Mouse (Mus musculus) MEL (cell line): ENCODE measurements around the gene Ddx19a. TPM values are rescaled to one million over a fixed set of nuclear protein-coding genes. Genes with fewer than 3 reads are reported as not detected.
"Not testable (repeated sequence)": the region's sequence is repeated elsewhere in the genome, so short reads cannot be mapped to it uniquely, and the experiment has no call there.

Experiments
- DNase-seq: peaks from one replicate; pipeline ENCODE4 v3.0.0; 2011; ENCODE audit warnings: low read depth, low spot score
- H3K27ac ChIP-seq: 2 replicates; pipeline ENCODE4 v1.5.1; 2012; ENCODE audit warnings: low read depth, mild to moderate bottlenecking, control low read depth, low read length, moderate library complexity; ENCODE audit not compliant: control insufficient read depth
- H3K27me3 ChIP-seq, 2 experiments: fragments of 150-350 bp in 1 of 2; sonication (generic) in 1 of 2; 2 replicates each; pipeline ENCODE4 v1.6.1; 2012; ENCODE audit warnings: low read length in 2 of 2, mild to moderate bottlenecking in 2 of 2, improper control_type of control experiment in 1 of 2, moderate library complexity in 1 of 2; ENCODE audit not compliant: insufficient read depth in 2 of 2, control insufficient read depth in 1 of 2
- H3K36me3 ChIP-seq, 2 experiments: 2 replicates each; pipeline ENCODE4 v1.6.1; 2012 to 2014; ENCODE audit warnings: low read length in 2 of 2, improper control_type of control experiment in 1 of 2, inconsistent platforms in 1 of 2, mild to moderate bottlenecking in 1 of 2; ENCODE audit not compliant: insufficient read depth in 2 of 2, control insufficient read depth in 1 of 2
- H3K4me1 ChIP-seq, 2 experiments: fragments of 150-350 bp in 1 of 2; sonication (generic) in 1 of 2; 2 replicates each; pipeline ENCODE4 v1.6.1; 2012; ENCODE audit warnings: low read length in 2 of 2, improper control_type of control experiment in 1 of 2, mild to moderate bottlenecking in 1 of 2; ENCODE audit not compliant: insufficient read depth in 2 of 2, control insufficient read depth in 1 of 2
- H3K4me3 ChIP-seq, 2 experiments: fragments of 150-350 bp in 1 of 2; sonication (generic) in 1 of 2; 2 replicates each; pipeline ENCODE4 v1.5.1; 2012; ENCODE audit warnings: low read depth in 2 of 2, low read length in 2 of 2, mild to moderate bottlenecking in 2 of 2, moderate library complexity in 2 of 2, control low read depth in 1 of 2, improper control_type of control experiment in 1 of 2; ENCODE audit not compliant: control insufficient read depth in 1 of 2, insufficient read depth in 1 of 2
- H3K79me2 ChIP-seq: 2 replicates; pipeline ENCODE4 v1.6.1; 2012; ENCODE audit warnings: mild to moderate bottlenecking, low read length, moderate library complexity; ENCODE audit not compliant: control insufficient read depth, poor library complexity, insufficient read depth
- H3K9ac ChIP-seq: 2 replicates; pipeline ENCODE4 v1.6.1; 2012; ENCODE audit warnings: low read depth, mild to moderate bottlenecking, control low read depth, low read length, moderate library complexity; ENCODE audit not compliant: control insufficient read depth, poor library complexity, severe bottlenecking
- H3K9me3 ChIP-seq: fragments of 150-350 bp; sonication (generic); replicated peaks from 2 replicates; pipeline ENCODE4 v1.6.1; 2012; ENCODE audit warnings: mild to moderate bottlenecking, low read length, improper control_type of control experiment, moderate library complexity; ENCODE audit not compliant: insufficient read depth
- BHLHE40 ChIP-seq: IDR thresholded peaks from 2 replicates; pipeline ENCODE4 v1.6.1; 2012; ENCODE audit warnings: low read depth, mild to moderate bottlenecking, inconsistent platforms, low read length, improper control_type of control experiment, borderline replicate concordance
- CHD1 ChIP-seq: IDR thresholded peaks from 2 replicates; pipeline ENCODE4 v1.6.1; 2012; ENCODE audit warnings: low read depth, mild to moderate bottlenecking, inconsistent platforms, low read length, improper control_type of control experiment
- CHD2 ChIP-seq: IDR thresholded peaks from 2 replicates; pipeline ENCODE4 v1.6.1; 2011; ENCODE audit warnings: low read length, improper control_type of control experiment
- CTCF ChIP-seq, 3 experiments: IDR thresholded peaks in 2 of 3; conservative IDR thresholded peaks in 1 of 3; 2 replicates each; pipeline ENCODE4 v1.5.1; 2011 to 2012; ENCODE audit warnings: low read length in 3 of 3, low read depth in 2 of 3, mild to moderate bottlenecking in 2 of 3, improper control_type of control experiment in 1 of 3, inconsistent platforms in 1 of 3, mixed read lengths in 1 of 3, moderate library complexity in 1 of 3; ENCODE audit not compliant: control insufficient read depth in 1 of 3, insufficient read depth in 1 of 3, poor library complexity in 1 of 3, severe bottlenecking in 1 of 3
- E2F4 ChIP-seq: IDR thresholded peaks from 2 replicates; pipeline ENCODE4 v1.6.1; 2011; ENCODE audit warnings: low read depth, low read length, improper control_type of control experiment, borderline replicate concordance
- ELF1 ChIP-seq: IDR thresholded peaks from 2 replicates; pipeline ENCODE4 v1.6.1; 2014; ENCODE audit warnings: low read depth, mild to moderate bottlenecking, inconsistent platforms, low read length, improper control_type of control experiment, moderate library complexity
- EP300 ChIP-seq, 2 experiments: IDR thresholded peaks; 2 replicates each; pipeline ENCODE4 v1.6.1; 2011; ENCODE audit warnings: improper control_type of control experiment in 2 of 2, low read length in 2 of 2, low read depth in 1 of 2, mild to moderate bottlenecking in 1 of 2
- ETS1 ChIP-seq: IDR thresholded peaks from 2 replicates; pipeline ENCODE4 v1.6.1; 2012; ENCODE audit warnings: low read depth, mild to moderate bottlenecking, inconsistent platforms, low read length, improper control_type of control experiment, moderate library complexity
- GABPA ChIP-seq: IDR thresholded peaks from 2 replicates; pipeline ENCODE4 v1.6.1; 2012; ENCODE audit warnings: low read depth, mild to moderate bottlenecking, inconsistent platforms, low read length, improper control_type of control experiment, moderate library complexity
- GATA1 ChIP-seq: IDR thresholded peaks from 2 replicates; pipeline ENCODE4 v1.6.1; 2011; ENCODE audit warnings: low read depth, low read length, improper control_type of control experiment
- JUND ChIP-seq: IDR thresholded peaks from 2 replicates; pipeline ENCODE4 v1.6.1; 2011; ENCODE audit warnings: low read depth, mild to moderate bottlenecking, improper control_type of control experiment, low read length
- KAT2A ChIP-seq: conservative IDR thresholded peaks from 2 replicates; pipeline ENCODE4 v1.6.1; 2012; ENCODE audit warnings: low read depth, low read length, improper control_type of control experiment, inconsistent platforms
- MAX ChIP-seq: IDR thresholded peaks from 2 replicates; pipeline ENCODE4 v1.6.1; 2011; ENCODE audit warnings: low read length, improper control_type of control experiment
- MAZ ChIP-seq: IDR thresholded peaks from 2 replicates; pipeline ENCODE4 v1.6.1; 2012; ENCODE audit warnings: low read depth, mild to moderate bottlenecking, inconsistent platforms, low read length, improper control_type of control experiment
- MXI1 ChIP-seq: IDR thresholded peaks from 2 replicates; pipeline ENCODE4 v1.6.1; 2011; ENCODE audit warnings: mild to moderate bottlenecking, low read depth, low read length, improper control_type of control experiment
- MYB ChIP-seq: IDR thresholded peaks from 2 replicates; pipeline ENCODE4 v1.6.1; 2011; ENCODE audit warnings: mild to moderate bottlenecking, low read depth, low read length, improper control_type of control experiment
- MYC ChIP-seq: IDR thresholded peaks from 2 replicates; pipeline ENCODE4 v1.6.1; 2011; ENCODE audit warnings: low read depth, mild to moderate bottlenecking, low read length, improper control_type of control experiment, moderate library complexity
- NELFE ChIP-seq: IDR thresholded peaks from 2 replicates; pipeline ENCODE4 v1.6.1; 2011; ENCODE audit warnings: low read depth, low read length, improper control_type of control experiment
- POLR2A ChIP-seq, 2 experiments: IDR thresholded peaks; 2 replicates each; pipeline ENCODE4 v1.6.1; 2011 to 2012; ENCODE audit warnings: low read length in 2 of 2, mild to moderate bottlenecking in 2 of 2, control low read depth in 1 of 2, improper control_type of control experiment in 1 of 2, low read depth in 1 of 2, moderate library complexity in 1 of 2; ENCODE audit not compliant: control insufficient read depth in 1 of 2, insufficient read depth in 1 of 2, poor library complexity in 1 of 2
- POLR2AphosphoS2 ChIP-seq: IDR thresholded peaks from 2 replicates; pipeline ENCODE4 v1.6.1; 2011; ENCODE audit warnings: low read length, improper control_type of control experiment
- POLR2AphosphoS5 ChIP-seq: IDR thresholded peaks from 2 replicates; pipeline ENCODE4 v1.6.1; 2012; ENCODE audit warnings: low read depth, borderline replicate concordance, mild to moderate bottlenecking, inconsistent platforms, low read length, moderate library complexity, mixed read lengths
- RCOR1 ChIP-seq: IDR thresholded peaks from 2 replicates; pipeline ENCODE4 v1.6.1; 2012; ENCODE audit warnings: low read depth, mild to moderate bottlenecking, inconsistent platforms, low read length, improper control_type of control experiment
- SIN3A ChIP-seq: IDR thresholded peaks from 2 replicates; pipeline ENCODE4 v1.6.1; 2012; ENCODE audit warnings: low read length, improper control_type of control experiment, inconsistent platforms
- TAL1 ChIP-seq: IDR thresholded peaks from 2 replicates; pipeline ENCODE4 v1.6.1; 2012; ENCODE audit warnings: mild to moderate bottlenecking, inconsistent platforms, low read length, moderate library complexity, mixed read lengths
- TCF12 ChIP-seq: IDR thresholded peaks from 2 replicates; pipeline ENCODE4 v1.6.1; 2014; ENCODE audit warnings: low read depth, mild to moderate bottlenecking, inconsistent platforms, low read length, improper control_type of control experiment, moderate library complexity
- USF1 ChIP-seq: IDR thresholded peaks from 2 replicates; pipeline ENCODE4 v1.6.1; 2014; ENCODE audit warnings: low read depth, mild to moderate bottlenecking, inconsistent platforms, low read length, improper control_type of control experiment, moderate library complexity
- ZNF384 ChIP-seq: IDR thresholded peaks from 2 replicates; pipeline ENCODE4 v1.6.1; 2012; ENCODE audit warnings: low read depth, mild to moderate bottlenecking, inconsistent platforms, low read length, improper control_type of control experiment
- polyA plus RNA-seq, 2 experiments: library from polyadenylated mRNA; stranded (reverse) in 1 of 2; unstranded in 1 of 2; fragments of >175 nt in 1 of 2; fragments of >200 nt in 1 of 2; gene quantifications; 2 replicates each; pipeline versions ENCODE4 v1.2.1 to v1.2.4; 2012; ENCODE audit warnings: low replicate concordance in 2 of 2, low read depth in 1 of 2; ENCODE audit not compliant: insufficient read length in 2 of 2, insufficient read depth in 1 of 2, missing spikeins in 1 of 2
- total RNA-seq: library from RNA; depleted of rRNA; stranded (reverse); fragments of 300-350 nt; gene quantifications from 2 replicates; pipeline ENCODE4 v1.2.3, GENCODE M21; 2012

Gene Ddx19a
- total and polyA plus RNA-seq, 3 experiments = 17.0 to 168 (median 59.0) TPM

GRCm38 (mm10) chr8:110987805-110988744, 9.5 kb downstream of the Ddx19a start (continued):
- TF ChIP-seq MAX = peak; percentile 70; the same call in 1 of the 2 replicates
- TF ChIP-seq POLR2AphosphoS5 = no peak
- TF ChIP-seq ZNF384 = peak; percentile 43; the same call in 1 of the 2 replicates
- peak; percentile 93 for TF ChIP-seq GATA1
- TF ChIP-seq MXI1 = peak; percentile 84
- TF ChIP-seq RCOR1 = peak; percentile 92
- TF ChIP-seq POLR2A (IDR thresholded peaks at IDR 0.05; ENCODE audit: control insufficient read depth in 1 of 2, insufficient read depth in 1 of 2, low read depth in 1 of 2, low read length in 2 of 2, poor library complexity in 1 of 2) = no peak
- no peak for TF ChIP-seq CTCF (IDR thresholded peaks at IDR 0.05 in 2 of 3, conservative IDR thresholded peaks at IDR 0.05 in 1 of 3; ENCODE audit: control insufficient read depth in 1 of 3, insufficient read depth in 1 of 3, low read depth in 2 of 3, low read length in 3 of 3, poor library complexity in 1 of 3, severe bottlenecking in 1 of 3)
- TF ChIP-seq E2F4 = no peak
- no peak; the same call in 1 of the 2 replicates for TF ChIP-seq KAT2A
- peak; percentile 56; the same call in 1 of the 2 replicates for TF ChIP-seq CHD2
- peak; percentile 92 for TF ChIP-seq BHLHE40
- peak; percentile 94 for TF ChIP-seq MAZ
- peak; percentile 74; the same call in 1 of the 2 replicates for TF ChIP-seq JUND
- TF ChIP-seq NELFE = no peak
- peak; percentile 99 for TF ChIP-seq TAL1
- no peak for TF ChIP-seq POLR2AphosphoS2
- TF ChIP-seq MYB = peak; percentile 56; the same call in 1 of the 2 replicates
- TF ChIP-seq SIN3A = peak; percentile 96
- TF ChIP-seq CHD1 = peak; percentile 91; the same call in 1 of the 2 replicates

DNA sequence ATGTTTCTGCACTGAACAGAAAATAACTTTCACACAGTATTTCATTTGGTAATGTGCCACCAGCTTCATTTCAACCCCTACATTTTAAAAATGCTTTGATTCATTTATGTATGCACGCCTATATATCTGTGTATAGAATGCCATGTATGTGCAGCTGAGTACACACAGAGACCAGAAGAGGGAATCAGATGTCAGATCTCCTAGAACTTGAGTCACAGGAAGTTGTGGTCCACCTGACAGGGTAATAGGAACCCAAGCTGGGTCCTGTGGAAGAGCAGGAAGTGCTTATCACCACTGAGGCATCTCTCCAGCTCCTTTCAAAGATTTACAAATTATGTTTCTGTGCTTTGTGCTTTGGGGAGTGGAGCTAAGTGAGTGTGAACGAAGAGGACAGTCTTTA, 16.3 kb downstream of the Ddx19a start:
- peak; percentile 71 for DNase-seq
- H3K79me2 ChIP-seq = no peaks in the 10 kb centered on the region
- TF ChIP-seq MYB = 0 out of 2 replicates have a peak, but pooled peaks have one; percentile 25
- peak; percentile 79 for TF ChIP-seq RCOR1
- TF ChIP-seq MAZ = no peak
- peak; percentile 76 for TF ChIP-seq GATA1
- peak; percentile 67 to 76 for TF ChIP-seq EP300 (IDR thresholded peaks at IDR 0.05; ENCODE audit: low read depth in 1 of 2, low read length in 2 of 2)
- TF ChIP-seq USF1 = peak; percentile 43; the same call in 1 of the 2 replicates
- 0 out of 2 replicates have a peak, but pooled peaks have one; percentile 21 for TF ChIP-seq ZNF384
- peak; percentile 54 for TF ChIP-seq SIN3A
- TF ChIP-seq TCF12 = 0 out of 2 replicates have a peak, but pooled peaks have one; percentile 32
- no peak for TF ChIP-seq GABPA
- TF ChIP-seq MYC = no peak
- TF ChIP-seq ELF1 = peak; percentile 60
- TF ChIP-seq ETS1 = peak; percentile 75

GRCm38 (mm10) chr8:110977987-110978386, 19.6 kb downstream of the Ddx19a start:
- not testable (repeated sequence) for H3K4me3 ChIP-seq, H3K27me3 ChIP-seq, H3K79me2 ChIP-seq, H3K9ac ChIP-seq, H3K27ac ChIP-seq, DNase-seq, H3K9me3 ChIP-seq, H3K4me1 ChIP-seq
- peaks cover 12 to 17% of the 10 kb centered on the region in 2 experiments for H3K36me3 ChIP-seq

More for the DNA sequence above, 16.3 kb downstream of the Ddx19a start:
- no peaks in the 10 kb centered on the region for H3K27me3 ChIP-seq
- no peak overlapping the region for H3K9ac ChIP-seq
- no peak overlapping the region for H3K27ac ChIP-seq
- peaks cover 3% of the 10 kb centered on the region in 2 experiments; a peak in 3 of 4 replicates for H3K4me1 ChIP-seq
- H3K9me3 ChIP-seq = no peaks in the 10 kb centered on the region
- no peak overlapping the region for H3K4me3 ChIP-seq
- peaks cover 12 to 23% of the 10 kb centered on the region in 2 experiments for H3K36me3 ChIP-seq
